Mouse (Mus musculus): ENCODE measurements around the gene Ttc7. TPM values are rescaled to one million over a fixed set of nuclear protein-coding genes. Genes with fewer than 3 reads are reported as not detected.
A peak's percentile ranks its signal among the peaks of the same experiment; 100 is the strongest.

Ttc7 gene
- polyA plus RNA-seq, 1 experiment from 2014 or later = 4.9 TPM

GRCm38 (mm10) chr17:87323215-87323614 is 40.5 kb downstream of the Ttc7 start:
- no peak for ATAC-seq (replicated peaks)
- Histone ChIP-seq H3K36me3 (replicated peaks) (no peaks in the 10 kb centered on the region), H3K4me1 (peaks cover 23% of the 10 kb centered on the region), H3K4me2 (no peak overlapping the region), H3K9ac (no peak overlapping the region), H3K9me3 (0 out of 2 replicates have a peak, but pooled peaks cover 4% of the 10 kb centered on the region), H3K27ac (no peak overlapping the region), H3K4me3 (no peak overlapping the region), H3K27me3 (replicated peaks) (no peaks in the 10 kb centered on the region)
- 88% methylated on average over 9 of the region's 9 CpGs for WGBS

- 67% methylated on average over 15 of the region's 15 CpGs for WGBS
- Histone ChIP-seq H3K9me3 (0 out of 2 replicates have a peak, but pooled peaks cover 4% of the 10 kb centered on the region), H3K9ac (no peak overlapping the region), H3K27ac (no peak overlapping the region), H3K4me2 (no peak overlapping the region), H3K4me3 (no peak overlapping the region), H3K36me3 (replicated peaks) (no peaks in the 10 kb centered on the region), H3K27me3 (replicated peaks) (no peaks in the 10 kb centered on the region), H3K4me1 (peaks cover 32% of the 10 kb centered on the region)
- no peak for ATAC-seq (replicated peaks)
Measured at GRCm38 (mm10) chr17:87325501-87325900, 42.8 kb downstream of the Ttc7 start.

GRCm38 (mm10) chr17:87326987-87327386 is 44.3 kb downstream of the Ttc7 start:
- no peak overlapping the region for H3K27ac ChIP-seq
- no peak overlapping the region for H3K4me2 ChIP-seq
- no peaks in the 10 kb centered on the region for H3K27me3 ChIP-seq (replicated peaks)
- WGBS = 10% methylated on average over 6 of the region's 6 CpGs
- H3K9me3 ChIP-seq = 0 out of 2 replicates have a peak, but pooled peaks cover under 1% of the 10 kb centered on the region
- H3K4me1 ChIP-seq = peaks cover 47% of the 10 kb centered on the region
- H3K4me3 ChIP-seq = no peak overlapping the region
- H3K9ac ChIP-seq = no peak overlapping the region
- no peaks in the 10 kb centered on the region for H3K36me3 ChIP-seq (replicated peaks)
- ATAC-seq (replicated peaks) = peak; percentile 46

- Histone ChIP-seq H3K4me3 (no peak overlapping the region), H3K4me1 (peaks cover 54% of the 10 kb centered on the region), H3K27ac (peak overlapping the region; percentile 48), H3K4me2 (no peak overlapping the region), H3K27me3 (replicated peaks) (no peaks in the 10 kb centered on the region), H3K9ac (no peak overlapping the region), H3K36me3 (replicated peaks) (no peaks in the 10 kb centered on the region), H3K9me3 (no peaks in the 10 kb centered on the region)
- 58% methylated on average over 8 of the region's 8 CpGs for WGBS
- no peak for ATAC-seq (replicated peaks)
Measured at GRCm38 (mm10) chr17:87327645-87328044, 45.0 kb downstream of the Ttc7 start.

GRCm38 (mm10) chr17:87328177-87328768 is 45.6 kb downstream of the Ttc7 start:
- WGBS = 48% methylated on average over 9 of the region's 9 CpGs
- H3K9me3 ChIP-seq = no peaks in the 10 kb centered on the region
- no peak for ATAC-seq (replicated peaks)
- no peaks in the 10 kb centered on the region for H3K27me3 ChIP-seq (replicated peaks)
- no peak overlapping the region for H3K4me2 ChIP-seq
- H3K36me3 ChIP-seq (replicated peaks) = no peaks in the 10 kb centered on the region
- H3K9ac ChIP-seq = no peak overlapping the region
- no peak overlapping the region for H3K27ac ChIP-seq
- H3K4me3 ChIP-seq = no peak overlapping the region
- H3K4me1 ChIP-seq = peaks cover 56% of the 10 kb centered on the region

GRCm38 (mm10) chr17:87329144-87329700 is 46.5 kb downstream of the Ttc7 start:
- no peak overlapping the region for H3K4me3 ChIP-seq
- no peaks in the 10 kb centered on the region for H3K27me3 ChIP-seq (replicated peaks)
- no peak for ATAC-seq (replicated peaks)
- H3K4me1 ChIP-seq = peaks cover 56% of the 10 kb centered on the region
- no peak overlapping the region for H3K9ac ChIP-seq
- H3K27ac ChIP-seq = no peak overlapping the region
- H3K9me3 ChIP-seq = no peaks in the 10 kb centered on the region
- WGBS = 86% methylated on average over 18 of the region's 18 CpGs
- no peak overlapping the region for H3K4me2 ChIP-seq
- no peaks in the 10 kb centered on the region for H3K36me3 ChIP-seq (replicated peaks)

GRCm38 (mm10) chr17:87330250-87330920 is 47.7 kb downstream of the Ttc7 start:
- Histone ChIP-seq H3K4me1 (peaks cover 56% of the 10 kb centered on the region), H3K9ac (peak overlapping the region; percentile 6; the same call in 1 of the 2 replicates), H3K4me2 (peak overlapping the region; percentile 28), H3K36me3 (replicated peaks) (no peaks in the 10 kb centered on the region), H3K9me3 (no peaks in the 10 kb centered on the region), H3K27ac (peak overlapping the region; percentile 78), H3K27me3 (replicated peaks) (no peaks in the 10 kb centered on the region), H3K4me3 (no peak overlapping the region)
- ATAC-seq (replicated peaks) = peak; percentile 22
- WGBS = 27% methylated on average over 22 of the region's 22 CpGs

- Histone ChIP-seq H3K9me3 (no peaks in the 10 kb centered on the region), H3K4me2 (peak overlapping the region; percentile 28), H3K27ac (peak overlapping the region; percentile 78), H3K9ac (peak overlapping the region; percentile 6; the same call in 1 of the 2 replicates), H3K4me3 (no peak overlapping the region), H3K4me1 (peaks cover 52% of the 10 kb centered on the region), H3K36me3 (replicated peaks) (no peaks in the 10 kb centered on the region), H3K27me3 (replicated peaks) (no peaks in the 10 kb centered on the region)
- WGBS = 3% methylated on average over 11 of the region's 11 CpGs
- ATAC-seq (replicated peaks) = peak; percentile 48
Measured at GRCm38 (mm10) chr17:87330921-87331291, 48.2 kb downstream of the Ttc7 start.

- Histone ChIP-seq H3K9me3 (no peaks in the 10 kb centered on the region), H3K4me3 (no peak overlapping the region), H3K36me3 (replicated peaks) (no peaks in the 10 kb centered on the region), H3K27ac (peak overlapping the region; percentile 78), H3K9ac (no peak overlapping the region), H3K4me2 (peak overlapping the region; percentile 28), H3K4me1 (peaks cover 45% of the 10 kb centered on the region), H3K27me3 (replicated peaks) (no peaks in the 10 kb centered on the region)
- 28% methylated on average over 11 of the region's 11 CpGs for WGBS
- ATAC-seq (replicated peaks) = peak; percentile 77
Measured at GRCm38 (mm10) chr17:87331336-87332141, 48.9 kb downstream of the Ttc7 start.

GRCm38 (mm10) chr17:87332142-87332815 is 49.6 kb downstream of the Ttc7 start:
- H3K4me2 ChIP-seq = peak overlapping the region; percentile 28
- H3K4me3 ChIP-seq = no peak overlapping the region
- no peaks in the 10 kb centered on the region for H3K27me3 ChIP-seq (replicated peaks)
- 53% methylated on average over 9 of the region's 9 CpGs for WGBS
- H3K9ac ChIP-seq = no peak overlapping the region
- no peaks in the 10 kb centered on the region for H3K9me3 ChIP-seq
- peaks cover 38% of the 10 kb centered on the region for H3K4me1 ChIP-seq
- no peaks in the 10 kb centered on the region for H3K36me3 ChIP-seq (replicated peaks)
- peak overlapping the region; percentile 78 for H3K27ac ChIP-seq
- ATAC-seq (replicated peaks) = no peak; the same call in 1 of the 2 replicates

- 85% methylated on average over 6 of the region's 6 CpGs for WGBS
- no peak overlapping the region for H3K4me3 ChIP-seq
- no peak overlapping the region for H3K27ac ChIP-seq
- H3K9ac ChIP-seq = no peak overlapping the region
- no peaks in the 10 kb centered on the region for H3K27me3 ChIP-seq (replicated peaks)
- H3K4me1 ChIP-seq = peaks cover 33% of the 10 kb centered on the region
- ATAC-seq (replicated peaks) = no peak
- no peak overlapping the region for H3K4me2 ChIP-seq
- H3K9me3 ChIP-seq = no peaks in the 10 kb centered on the region
- no peaks in the 10 kb centered on the region for H3K36me3 ChIP-seq (replicated peaks)
Measured at GRCm38 (mm10) chr17:87332887-87333286, 50.2 kb downstream of the Ttc7 start.

GRCm38 (mm10) chr17:87334162-87334561 is 51.5 kb downstream of the Ttc7 start:
- no peaks in the 10 kb centered on the region for H3K36me3 ChIP-seq (replicated peaks)
- H3K4me2 ChIP-seq = no peak overlapping the region
- H3K4me3 ChIP-seq = no peak overlapping the region
- H3K4me1 ChIP-seq = peaks cover 33% of the 10 kb centered on the region
- WGBS = 95% methylated on average over 12 of the region's 12 CpGs
- no peaks in the 10 kb centered on the region for H3K9me3 ChIP-seq
- H3K27me3 ChIP-seq (replicated peaks) = no peaks in the 10 kb centered on the region
- H3K9ac ChIP-seq = no peak overlapping the region
- no peak overlapping the region for H3K27ac ChIP-seq
- ATAC-seq (replicated peaks) = no peak

Data from midbrain, embryonic 15.5 days (tissue).